Mouse (Mus musculus) C2C12 (cell line): ENCODE measurements at regions not wholly inside any gene's neighbourhood (a gene's known extent, or its start where the extent isn't known, plus 50 kb on each side); places are given as distances from the start of the nearest gene placed in this dataset.

Source experiments
- H3K27me3 ChIP-seq: one replicate; pipeline ENCODE4 v1.6.1; 2011; ENCODE audit not compliant: control insufficient read depth, insufficient read depth, insufficient read length
- H3K36me3 ChIP-seq: one replicate; pipeline ENCODE4 v1.6.1; 2011; ENCODE audit not compliant: control insufficient read depth, insufficient read depth
- H3K4me3 ChIP-seq: one replicate; pipeline ENCODE4 v1.5.1; 2011; ENCODE audit warnings: mild to moderate bottlenecking, control low read depth; ENCODE audit not compliant: poor library complexity, insufficient read depth, severe bottlenecking
- H3K79me2 ChIP-seq: one replicate; pipeline ENCODE4 v1.6.1; 2011; ENCODE audit not compliant: control insufficient read depth, insufficient read depth
- H3K79me3 ChIP-seq: one replicate; pipeline ENCODE4 v1.6.1; 2011; ENCODE audit warnings: low read depth, control low read depth
- H3ac ChIP-seq: one replicate; pipeline ENCODE3; 2011; ENCODE audit warnings: low read depth; ENCODE audit not compliant: control insufficient read depth, insufficient read length
- CEBPB ChIP-seq: IDR thresholded peaks from one replicate; pipeline ENCODE4 v1.6.1; 2011; ENCODE audit warnings: low read depth, mild to moderate bottlenecking, control low read depth, moderate library complexity
- CTCF ChIP-seq: IDR thresholded peaks from one replicate; pipeline ENCODE4 v1.5.1; 2011; ENCODE audit not compliant: control insufficient read depth, insufficient read depth, insufficient read length
- FOSL1 ChIP-seq: IDR thresholded peaks from one replicate; pipeline ENCODE4 v1.8.0; 2011; ENCODE audit warnings: mild to moderate bottlenecking, low read length; ENCODE audit not compliant: poor library complexity, insufficient read depth, severe bottlenecking
- MAX ChIP-seq: IDR thresholded peaks from one replicate; pipeline ENCODE4 v1.6.1; 2011; ENCODE audit warnings: mild to moderate bottlenecking, control low read depth
- MYOD1 ChIP-seq: IDR thresholded peaks from one replicate; pipeline ENCODE4 v1.6.1; 2011; ENCODE audit warnings: low read depth; ENCODE audit not compliant: control insufficient read depth, insufficient read length
- MYOG ChIP-seq: IDR thresholded peaks from one replicate; pipeline ENCODE4 v1.6.1; 2011; ENCODE audit not compliant: control insufficient read depth, insufficient read length; ENCODE audit errors: extremely low read depth
- USF1 ChIP-seq: IDR thresholded peaks from one replicate; pipeline ENCODE4 v1.6.1; 2011; ENCODE audit warnings: low read depth, mild to moderate bottlenecking, control low read depth, moderate library complexity

GRCm38 (mm10) chr15:56817204-56818157 lies 659.9 kb downstream of the Slc22a22 start:
- H3K4me3 ChIP-seq, result no peak overlapping the region
- H3K27me3 ChIP-seq, result no peaks in the 10 kb centered on the region
- no peaks in the 10 kb centered on the region for H3K36me3 ChIP-seq
- H3ac ChIP-seq, result no peak overlapping the region
- no peaks in the 10 kb centered on the region for H3K79me2 ChIP-seq
- no peaks in the 10 kb centered on the region for H3K79me3 ChIP-seq
- TF ChIP-seq USF1, result no peak
- TF ChIP-seq FOSL1, result no peak
- TF ChIP-seq MAX, result no peak
- TF ChIP-seq MYOD1, result no peak
- TF ChIP-seq MYOG, result no peak
- no peak for TF ChIP-seq CEBPB
- TF ChIP-seq CTCF, result no peak

- no peaks in the 10 kb centered on the region for H3K36me3 ChIP-seq
- H3K27me3 ChIP-seq, result no peaks in the 10 kb centered on the region
- no peak overlapping the region for H3ac ChIP-seq
- no peaks in the 10 kb centered on the region for H3K79me2 ChIP-seq
- no peaks in the 10 kb centered on the region for H3K79me3 ChIP-seq
- no peak overlapping the region for H3K4me3 ChIP-seq
- TF ChIP-seq CTCF (no peak), FOSL1 (no peak), CEBPB (no peak), MAX (no peak), USF1 (no peak), MYOG (no peak), MYOD1 (peak; percentile 71)
These were observed 663.5 kb downstream of the Slc22a22 start for GRCm38 (mm10) chr15:56813876-56814275.

- H3K79me3 ChIP-seq, result no peaks in the 10 kb centered on the region
- H3ac ChIP-seq, result no peak overlapping the region
- TF ChIP-seq MYOG (no peak), FOSL1 (no peak), MYOD1 (no peak), CEBPB (no peak), USF1 (no peak), CTCF (no peak), MAX (no peak)
- H3K36me3 ChIP-seq, result no peaks in the 10 kb centered on the region
- no peaks in the 10 kb centered on the region for H3K79me2 ChIP-seq
- H3K4me3 ChIP-seq, result no peak overlapping the region
- no peaks in the 10 kb centered on the region for H3K27me3 ChIP-seq
These were observed 667.3 kb downstream of the Slc22a22 start for GRCm38 (mm10) chr15:56810151-56810550.

GRCm38 (mm10) chr15:56807611-56808010 lies 669.8 kb downstream of the Slc22a22 start:
- Histone ChIP-seq H3K27me3 (no peaks in the 10 kb centered on the region), H3K79me3 (no peaks in the 10 kb centered on the region), H3K36me3 (no peaks in the 10 kb centered on the region), H3K79me2 (no peaks in the 10 kb centered on the region), H3K4me3 (no peak overlapping the region), H3ac (no peak overlapping the region)
- TF ChIP-seq MYOG (no peak), CTCF (no peak), USF1 (no peak), MYOD1 (no peak), FOSL1 (no peak), CEBPB (no peak), MAX (no peak)

GRCm38 (mm10) chr15:56801933-56802332 lies 675.5 kb downstream of the Slc22a22 start:
- Histone ChIP-seq H3K27me3 (no peaks in the 10 kb centered on the region), H3K79me3 (no peaks in the 10 kb centered on the region), H3K4me3 (no peak overlapping the region), H3ac (no peak overlapping the region), H3K36me3 (no peaks in the 10 kb centered on the region), H3K79me2 (no peaks in the 10 kb centered on the region)
- no peak for TF ChIP-seq MYOG
- TF ChIP-seq USF1, result no peak
- TF ChIP-seq MYOD1, result no peak
- TF ChIP-seq CEBPB, result no peak
- no peak for TF ChIP-seq MAX
- no peak for TF ChIP-seq FOSL1
- no peak for TF ChIP-seq CTCF

- Histone ChIP-seq H3K79me2 (no peaks in the 10 kb centered on the region), H3K4me3 (no peak overlapping the region), H3K36me3 (no peaks in the 10 kb centered on the region), H3K27me3 (no peaks in the 10 kb centered on the region), H3ac (no peak overlapping the region), H3K79me3 (no peaks in the 10 kb centered on the region)
- no peak for TF ChIP-seq MYOG
- TF ChIP-seq FOSL1, result no peak
- no peak for TF ChIP-seq CTCF
- no peak for TF ChIP-seq MYOD1
- TF ChIP-seq CEBPB, result no peak
- no peak for TF ChIP-seq MAX
- TF ChIP-seq USF1, result no peak
These were observed 702.0 kb downstream of the Slc22a22 start for GRCm38 (mm10) chr15:56775431-56775830.
